Mouse (Mus musculus) limb, embryonic 11.5 days (tissue): ENCODE measurements around the gene Tmem182. TPM values are rescaled to one million over a fixed set of nuclear protein-coding genes. Genes with fewer than 3 reads are reported as not detected.
A peak's percentile ranks its signal among the peaks of the same experiment; 100 is the strongest.

Source experiments
- ATAC-seq: fragments of 200-750 bp; cut with Nextera tagmentation; 2 replicates; pipeline ENCODE4 v1.8.0; 2017; ENCODE audit warnings: low read depth; ENCODE audit not compliant: insufficient number of reproducible peaks, low FRiP score, low TSS enrichment
- DNase-seq: peaks from one replicate; pipeline ENCODE4 v3.0.0-alpha.2; 2015; ENCODE audit warnings: low spot score
- H3K27ac ChIP-seq: fragments of 300-500 bp; sonication (generic); replicated peaks from 2 replicates; pipeline ENCODE4 v1.5.1; 2014; ENCODE audit warnings: low read depth, mild to moderate bottlenecking, low read length
- H3K27me3 ChIP-seq: fragments of 300-500 bp; sonication (generic); 2 replicates; pipeline ENCODE4 v1.6.1; 2014; ENCODE audit warnings: mild to moderate bottlenecking, low read length, mixed read lengths; ENCODE audit not compliant: control insufficient read depth, insufficient read depth
- H3K36me3 ChIP-seq: fragments of 300-500 bp; sonication (generic); 2 replicates; pipeline ENCODE4 v1.6.1; 2014; ENCODE audit warnings: mild to moderate bottlenecking, low read length, moderate library complexity, mixed read lengths; ENCODE audit not compliant: control insufficient read depth, insufficient read depth
- H3K4me1 ChIP-seq: fragments of 300-500 bp; sonication (generic); 2 replicates; pipeline ENCODE4 v1.6.1; 2014; ENCODE audit warnings: low read length, mixed read lengths; ENCODE audit not compliant: control insufficient read depth, insufficient read depth
- H3K4me2 ChIP-seq: fragments of 300-500 bp; sonication (generic); 2 replicates; pipeline ENCODE4 v1.6.1; 2014; ENCODE audit warnings: low read depth, mild to moderate bottlenecking, moderate library complexity; ENCODE audit not compliant: severe bottlenecking
- H3K4me3 ChIP-seq: fragments of 300-500 bp; sonication (generic); 2 replicates; pipeline ENCODE4 v1.5.1; 2014; ENCODE audit warnings: low read depth, low read length
- H3K9ac ChIP-seq: fragments of 300-500 bp; sonication (generic); 2 replicates; pipeline ENCODE4 v1.6.1; 2014; ENCODE audit warnings: mild to moderate bottlenecking, low read length
- H3K9me3 ChIP-seq: fragments of 300-500 bp; sonication (generic); 2 replicates; pipeline ENCODE4 v1.6.1; 2016; ENCODE audit warnings: low read length; ENCODE audit not compliant: control insufficient read depth
- WGBS: fragments of 180-500 bp; shearing (Covaris S2); extraction: QIAGEN DNeasy Blood & Tissue Kit; methylation state at CpG from one replicate; pipeline ENCODE4 v1.1.7; 2014; 5-methylcytosine and 5-hydroxymethylcytosine counted together
- polyA plus RNA-seq: library from polyadenylated mRNA; unstranded; fragments of >200 nt; fragmentation: Nextera tagmentation; extraction: Ambion mirVana; gene quantifications from 2 replicates; pipeline ENCODE4 v1.2.1, GENCODE M21; 2014

Tmem182 gene
- polyA plus RNA-seq, 1 experiment from 2014 or later: 0.11 TPM

GRCm38 (mm10) chr1:40830712-40831507 is 25.5 kb downstream of the Tmem182 start:
- Histone ChIP-seq H3K9me3 (no peaks in the 10 kb centered on the region), H3K9ac (no peak overlapping the region), H3K4me1 (no peaks in the 10 kb centered on the region), H3K27ac (no peak overlapping the region), H3K4me3 (no peak overlapping the region), H3K27me3 (no peaks in the 10 kb centered on the region), H3K4me2 (no peak overlapping the region), H3K36me3 (no peaks in the 10 kb centered on the region)
- WGBS: 86% methylated on average over 4 of the region's 4 CpGs
- ATAC-seq (no peak), DNase-seq (no peak)

- DNase-seq (no peak), ATAC-seq (no peak)
These were observed 30.1 kb downstream of the Tmem182 start for GRCm38 (mm10) chr1:40835468-40835867.

GRCm38 (mm10) chr1:40840605-40841004 is 35.2 kb downstream of the Tmem182 start:
- Histone ChIP-seq H3K4me2 (no peak overlapping the region), H3K9ac (no peak overlapping the region), H3K9me3 (no peaks in the 10 kb centered on the region), H3K27me3 (no peaks in the 10 kb centered on the region), H3K4me1 (no peaks in the 10 kb centered on the region), H3K36me3 (no peaks in the 10 kb centered on the region), H3K27ac (no peak overlapping the region), H3K4me3 (no peak overlapping the region)
- ATAC-seq (no peak), DNase-seq (no peak)
- 83% methylated on average over 8 of the region's 8 CpGs for WGBS

More at GRCm38 (mm10) chr1:40835468-40835867, 30.1 kb downstream of the Tmem182 start:
- Histone ChIP-seq H3K9ac (no peak overlapping the region), H3K4me1 (no peaks in the 10 kb centered on the region), H3K36me3 (no peaks in the 10 kb centered on the region), H3K4me2 (no peak overlapping the region), H3K27me3 (no peaks in the 10 kb centered on the region), H3K4me3 (no peak overlapping the region), H3K9me3 (no peaks in the 10 kb centered on the region), H3K27ac (no peak overlapping the region)
- 90% methylated on average over 4 of the region's 4 CpGs for whole genome bisulfite sequencing

- Histone ChIP-seq H3K4me2 (no peak overlapping the region), H3K9ac (no peak overlapping the region), H3K27ac (no peak overlapping the region), H3K27me3 (no peaks in the 10 kb centered on the region), H3K4me3 (no peak overlapping the region), H3K9me3 (no peaks in the 10 kb centered on the region), H3K36me3 (no peaks in the 10 kb centered on the region), H3K4me1 (no peaks in the 10 kb centered on the region)
- ATAC-seq (no peak), DNase-seq (no peak)
- 89% methylated on average over 5 of the region's 5 CpGs for WGBS
These were observed 35.8 kb downstream of the Tmem182 start for GRCm38 (mm10) chr1:40841032-40841761.

GRCm38 (mm10) chr1:40844616-40845015 is 39.2 kb downstream of the Tmem182 start:
- no peak overlapping the region for H3K9ac ChIP-seq
- ATAC-seq (no peak), DNase-seq (peak; percentile 75)
- H3K4me1 ChIP-seq: no peaks in the 10 kb centered on the region
- no peaks in the 10 kb centered on the region for H3K36me3 ChIP-seq
- H3K4me3 ChIP-seq: no peak overlapping the region
- H3K27ac ChIP-seq: no peak overlapping the region
- H3K4me2 ChIP-seq: no peak overlapping the region
- no peaks in the 10 kb centered on the region for H3K9me3 ChIP-seq
- no peaks in the 10 kb centered on the region for H3K27me3 ChIP-seq

GRCm38 (mm10) chr1:40847196-40847938 is 42.0 kb downstream of the Tmem182 start:
- DNase-seq: no peak
- ATAC-seq: no peak
- H3K4me3 ChIP-seq: no peak overlapping the region
- H3K9ac ChIP-seq: no peak overlapping the region
- H3K36me3 ChIP-seq: no peaks in the 10 kb centered on the region
- WGBS: 84% methylated on average over 2 of the region's 2 CpGs
- no peaks in the 10 kb centered on the region for H3K9me3 ChIP-seq
- no peaks in the 10 kb centered on the region for H3K27me3 ChIP-seq
- no peaks in the 10 kb centered on the region for H3K4me1 ChIP-seq
- H3K27ac ChIP-seq: no peak overlapping the region
- H3K4me2 ChIP-seq: no peak overlapping the region

- H3K36me3 ChIP-seq: no peaks in the 10 kb centered on the region
- H3K27me3 ChIP-seq: no peaks in the 10 kb centered on the region
- H3K9ac ChIP-seq: no peak overlapping the region
- DNase-seq (no peak), ATAC-seq (no peak)
- H3K4me1 ChIP-seq: no peaks in the 10 kb centered on the region
- no peak overlapping the region for H3K27ac ChIP-seq
- H3K4me2 ChIP-seq: no peak overlapping the region
- no peaks in the 10 kb centered on the region for H3K9me3 ChIP-seq
- H3K4me3 ChIP-seq: no peak overlapping the region
These were observed 45.9 kb downstream of the Tmem182 start for GRCm38 (mm10) chr1:40851286-40851685.

- no peak overlapping the region for H3K4me2 ChIP-seq
- WGBS: 86% methylated on average over 1 of the region's 1 CpGs
- no peak overlapping the region for H3K9ac ChIP-seq
- no peaks in the 10 kb centered on the region for H3K27me3 ChIP-seq
- H3K27ac ChIP-seq: no peak overlapping the region
- no peaks in the 10 kb centered on the region for H3K9me3 ChIP-seq
- no peaks in the 10 kb centered on the region for H3K36me3 ChIP-seq
- no peak for DNase-seq
- ATAC-seq: no peak
- no peaks in the 10 kb centered on the region for H3K4me1 ChIP-seq
- H3K4me3 ChIP-seq: no peak overlapping the region
These were observed 49.9 kb downstream of the Tmem182 start for GRCm38 (mm10) chr1:40855268-40855667.
